Mouse (Mus musculus): Measurements from ENCODE around the gene Pygb. TPM values are rescaled to one million over a fixed set of nuclear protein-coding genes. Genes with fewer than 3 reads are reported as not detected.

Gene Pygb
- 10 to 100 TPM; 10.6 to 12.3 TPM for total RNA-seq (2021)
- long read RNA-seq, experiment 1, partial matches to known transcripts: 1 of 5 reads
- long read RNA-seq, experiment 1, other reads (novel, unspliced or antisense): 0 of 5 reads
- long read RNA-seq, experiment 2, transcript Pygb-201 (20 exons, 3,909 nt): major isoform, 14 of 17 reads
- long read RNA-seq, experiment 2, partial matches to known transcripts: 2 of 17 reads
- long read RNA-seq, experiment 2, other reads (novel, unspliced or antisense): 1 of 17 reads

GRCm38 (mm10) chr2:150786251-150787180 lies at the start of gene Pygb:
Pygb (plus strand) TSS chr2:150786735.
- peak; percentile 89 for DNase-seq
- intact Hi-C loops (cut with DNase I; ENCODE audit: low total_unique reads): loop anchor here (10.0 kb wide), 1 partner anchor 118 kb away; the partner anchor contains the start of genes Abhd12 and Gins1

GRCm38 (mm10) chr2:150737881-150738280 lies 48.7 kb upstream of the Pygb start:
- intact Hi-C loops (cut with DNase I; ENCODE audit: low total_unique reads): no loop called here
- DNase-seq: no peak

GRCm38 (mm10) chr2:150740145-150740841 lies 46.2 kb upstream of the Pygb start:
- intact Hi-C loops (cut with DNase I; ENCODE audit: low total_unique reads): no loop called here

GRCm38 (mm10) chr2:150741405-150741804 lies 45.1 kb upstream of the Pygb start:
- intact Hi-C loops (cut with DNase I; ENCODE audit: low total_unique reads): no loop called here
- DNase-seq: no peak

More at GRCm38 (mm10) chr2:150740145-150740841, 46.2 kb upstream of the Pygb start:
- no peak for DNase-seq

GRCm38 (mm10) chr2:150745016-150745415 lies 41.5 kb upstream of the Pygb start:
- intact Hi-C loops (cut with DNase I; ENCODE audit: low total_unique reads): loop anchor here (5.0 kb wide), 1 partner anchor 68 kb away; no protein-coding TSS in a partner anchor
- no peak for DNase-seq

- peak; percentile 93 for DNase-seq
- intact Hi-C loops (cut with DNase I; ENCODE audit: low total_unique reads): loop anchor here (2.0 to 5.0 kb wide), 2 partner anchors 72 to 140 kb away; partner anchors contain the start of gene Apmap
Observed at GRCm38 (mm10) chr2:150748854-150749253, 37.7 kb upstream of the Pygb start, which contains the start of gene Entpd6. Entpd6 (plus strand) TSS chr2:150749042.

GRCm38 (mm10) chr2:150749283-150749682 lies 37.3 kb upstream of the Pygb start:
- DNase-seq: peak; percentile 43
- intact Hi-C loops (cut with DNase I; ENCODE audit: low total_unique reads): loop anchor here (2.0 to 5.0 kb wide), 2 partner anchors 72 to 140 kb away; partner anchors contain the start of gene Apmap

- no peak for DNase-seq
- intact Hi-C loops (cut with DNase I; ENCODE audit: low total_unique reads): no loop called here
Observed at GRCm38 (mm10) chr2:150750129-150750979, 36.2 kb upstream of the Pygb start.

- intact Hi-C loops (cut with DNase I; ENCODE audit: low total_unique reads): no loop called here
- DNase-seq: no peak
Observed at GRCm38 (mm10) chr2:150755016-150755415, 31.5 kb upstream of the Pygb start.

GRCm38 (mm10) chr2:150761476-150761875 lies 25.1 kb upstream of the Pygb start:
- DNase-seq: no peak
- intact Hi-C loops (cut with DNase I; ENCODE audit: low total_unique reads): no loop called here

- no peak for DNase-seq
- intact Hi-C loops (cut with DNase I; ENCODE audit: low total_unique reads): no loop called here
Observed at GRCm38 (mm10) chr2:150765619-150766018, 20.9 kb upstream of the Pygb start.

- intact Hi-C loops (cut with DNase I; ENCODE audit: low total_unique reads): no loop called here
- no peak for DNase-seq
Observed at GRCm38 (mm10) chr2:150766083-150766862, 20.3 kb upstream of the Pygb start.

GRCm38 (mm10) chr2:150768678-150769077 lies 17.9 kb upstream of the Pygb start:
- intact Hi-C loops (cut with DNase I; ENCODE audit: low total_unique reads): no loop called here
- no peak for DNase-seq

- peak; percentile 45 for DNase-seq
- intact Hi-C loops (cut with DNase I; ENCODE audit: low total_unique reads): no loop called here
Observed at GRCm38 (mm10) chr2:150770747-150771146, 15.8 kb upstream of the Pygb start.

GRCm38 (mm10) chr2:150771169-150771568 lies 15.4 kb upstream of the Pygb start:
- intact Hi-C loops (cut with DNase I; ENCODE audit: low total_unique reads): no loop called here
- no peak for DNase-seq

- intact Hi-C loops (cut with DNase I; ENCODE audit: low total_unique reads): no loop called here
- DNase-seq: no peak
Observed at GRCm38 (mm10) chr2:150771996-150772395, 14.5 kb upstream of the Pygb start.

- no peak for DNase-seq
- intact Hi-C loops (cut with DNase I; ENCODE audit: low total_unique reads): no loop called here
Observed at GRCm38 (mm10) chr2:150772466-150773119, 13.9 kb upstream of the Pygb start.

Data from gastrocnemius, postnatal 14 days (tissue).